14 mouse cellular contexts compared by ENCODE assay signal in genomic region chr10:87855423-87856122, GRCm38 (mm10). TPM values are rescaled to one million over a fixed set of nuclear protein-coding genes. Genes with fewer than 3 reads are reported as not detected.
"Had no signal": no experiment of that assay in that cellular context is flagged by ENCODE, and none has a peak within 500 bp of the region (broad histone marks: within the 10 kb centered on the region; RNA-seq: fewer than 3 reads in every experiment).

No protein-coding gene starts in this region.

- H3K27ac ChIP-seq: kidney, postnatal 0 days; layer of hippocampus, adult 2 months; liver, embryonic 13.5 days; stomach, postnatal 0 days had no signal

- H3K4me3 ChIP-seq: layer of hippocampus, adult 2 months; liver, embryonic 13.5 days had no signal

- H3K9me3 ChIP-seq: liver, embryonic 13.5 days had no signal

- DNase-seq: layer of hippocampus, adult 9-11 months; liver, embryonic 13.5 days; lung, adult 2 months; lung, postnatal 14 days; lung, postnatal 4 days; midbrain, embryonic 14.5 days; thymus, adult 2 months; thymus, postnatal 14 days; thymus, postnatal 4 days had no signal

- H3K36me3 ChIP-seq: liver, embryonic 13.5 days had no signal

- H3K9ac ChIP-seq: liver, embryonic 13.5 days had no signal

- H3K4me2 ChIP-seq: liver, embryonic 13.5 days; midbrain, embryonic 11.5 days had no signal

RNA-seq across cellular contexts. Expression of gene Igf1, which starts 2.5 kb away (rescaled TPM):
- total RNA-seq: megakaryocyte-erythroid progenitor cell, adult 5-6 weeks had no signal
